Mouse (Mus musculus): ENCODE data around the gene Tfrc.

The Tfrc gene

GRCm38 (mm10) chr16:32650461-32650860 is 41.7 kb downstream of the Tfrc start:
- DNase-seq (ENCODE audit: low spot score in 2 of 2), result no peak

GRCm38 (mm10) chr16:32650974-32651618 is 42.4 kb downstream of the Tfrc start:
- peak in 1 of 2 experiments; percentile 69 for DNase-seq (ENCODE audit: low spot score in 2 of 2)

- DNase-seq (ENCODE audit: low spot score in 2 of 2), result no peak
Measured at GRCm38 (mm10) chr16:32654071-32654733, 45.5 kb downstream of the Tfrc start.

DNA sequence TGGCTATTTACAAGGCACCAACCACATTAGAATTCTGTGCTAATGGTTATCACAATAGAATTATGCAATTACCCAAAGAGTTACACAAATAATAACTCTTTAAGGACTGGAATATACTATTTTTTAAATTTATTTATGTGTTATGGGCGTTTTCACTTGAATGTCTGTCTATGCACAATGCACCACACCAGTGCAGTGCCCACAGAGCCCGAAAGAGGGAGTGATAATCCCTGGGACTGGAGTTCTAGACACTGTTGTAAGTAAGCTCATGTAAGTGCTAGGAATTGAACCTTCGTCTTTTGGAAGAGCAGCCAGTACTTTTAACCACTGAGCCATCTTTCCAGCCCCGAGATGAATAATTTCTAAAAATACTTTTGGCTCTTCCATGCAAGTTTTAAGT is 46.8 kb downstream of the Tfrc start:
- no peak for DNase-seq (ENCODE audit: low spot score in 2 of 2)

GRCm38 (mm10) chr16:32656321-32656720 is 47.6 kb downstream of the Tfrc start:
- DNase-seq (ENCODE audit: low spot score in 2 of 2), result no peak

- no peak for DNase-seq (ENCODE audit: low spot score in 2 of 2)
Measured at GRCm38 (mm10) chr16:32656794-32657193, 48.1 kb downstream of the Tfrc start.

GRCm38 (mm10) chr16:32657498-32658250 is 49.0 kb downstream of the Tfrc start:
- no peak for DNase-seq (ENCODE audit: low spot score in 2 of 2)

DNA sequence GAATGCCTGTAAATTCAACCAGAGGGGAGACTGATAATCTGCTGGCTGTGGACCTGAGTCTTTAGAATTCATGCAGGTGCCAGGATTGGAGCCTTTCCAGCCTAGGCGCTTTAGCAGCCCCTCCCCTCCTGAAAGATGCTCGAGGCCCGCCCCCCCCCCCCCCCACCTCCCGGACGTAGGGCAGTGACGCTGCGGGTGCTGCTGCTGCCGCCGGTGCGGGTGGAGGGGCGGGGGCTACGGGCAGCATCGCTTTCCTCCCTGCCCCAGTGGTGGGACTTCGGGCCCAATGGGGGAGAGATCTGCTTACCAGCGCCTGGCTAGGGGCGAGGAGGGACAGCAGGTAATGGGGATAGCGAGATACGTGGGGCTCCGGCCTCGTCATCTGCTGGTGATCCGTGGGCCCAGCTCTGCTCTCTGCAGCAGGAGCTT is 50.0 kb downstream of the Tfrc start:
- no peak for DNase-seq (ENCODE audit: low spot score in 2 of 2)

DNA sequence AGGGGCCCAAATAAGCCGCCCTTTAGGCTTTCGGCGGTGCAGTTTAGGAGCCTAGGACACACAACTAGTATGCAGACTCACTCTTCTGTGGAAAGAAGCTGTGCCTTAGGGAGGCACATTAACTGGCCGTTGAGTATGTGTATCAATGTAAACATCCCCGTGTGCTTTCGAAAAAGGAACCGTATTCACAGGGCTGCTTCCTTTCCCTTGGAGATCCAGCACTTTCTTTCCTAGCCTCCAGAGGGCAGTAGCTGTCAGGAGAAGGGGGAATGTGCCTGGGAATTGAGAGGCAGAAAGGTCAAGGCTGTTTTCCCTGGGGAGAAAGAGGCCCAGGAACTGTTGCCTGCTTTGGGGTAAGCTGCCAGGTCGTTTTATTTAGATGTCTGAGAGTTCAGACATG is 50.7 kb downstream of the Tfrc start:
- DNase-seq (ENCODE audit: low spot score in 2 of 2), result peak; percentile 63 to 71

DNA sequence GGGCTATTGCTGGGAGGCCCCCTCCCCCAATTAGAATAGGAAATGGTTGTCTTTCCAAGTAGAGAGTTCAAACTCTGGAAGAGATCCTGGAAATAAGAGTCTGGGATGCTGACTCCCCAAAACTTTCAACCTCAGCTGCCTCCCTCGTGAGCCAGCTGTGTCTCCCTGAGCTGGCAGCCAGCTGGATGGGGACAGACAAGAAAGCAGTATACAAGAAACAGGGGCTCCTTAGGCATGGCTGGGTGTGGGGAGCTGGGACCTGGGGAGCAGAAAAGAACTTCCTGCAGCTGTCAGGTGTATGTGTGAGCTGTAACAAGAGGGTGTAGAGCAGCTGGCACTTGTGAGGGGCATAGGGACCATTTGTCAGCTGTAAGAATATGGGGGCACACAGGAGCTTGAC is 51.4 kb downstream of the Tfrc start:
- no peak for DNase-seq (ENCODE audit: low spot score in 2 of 2)

DNA sequence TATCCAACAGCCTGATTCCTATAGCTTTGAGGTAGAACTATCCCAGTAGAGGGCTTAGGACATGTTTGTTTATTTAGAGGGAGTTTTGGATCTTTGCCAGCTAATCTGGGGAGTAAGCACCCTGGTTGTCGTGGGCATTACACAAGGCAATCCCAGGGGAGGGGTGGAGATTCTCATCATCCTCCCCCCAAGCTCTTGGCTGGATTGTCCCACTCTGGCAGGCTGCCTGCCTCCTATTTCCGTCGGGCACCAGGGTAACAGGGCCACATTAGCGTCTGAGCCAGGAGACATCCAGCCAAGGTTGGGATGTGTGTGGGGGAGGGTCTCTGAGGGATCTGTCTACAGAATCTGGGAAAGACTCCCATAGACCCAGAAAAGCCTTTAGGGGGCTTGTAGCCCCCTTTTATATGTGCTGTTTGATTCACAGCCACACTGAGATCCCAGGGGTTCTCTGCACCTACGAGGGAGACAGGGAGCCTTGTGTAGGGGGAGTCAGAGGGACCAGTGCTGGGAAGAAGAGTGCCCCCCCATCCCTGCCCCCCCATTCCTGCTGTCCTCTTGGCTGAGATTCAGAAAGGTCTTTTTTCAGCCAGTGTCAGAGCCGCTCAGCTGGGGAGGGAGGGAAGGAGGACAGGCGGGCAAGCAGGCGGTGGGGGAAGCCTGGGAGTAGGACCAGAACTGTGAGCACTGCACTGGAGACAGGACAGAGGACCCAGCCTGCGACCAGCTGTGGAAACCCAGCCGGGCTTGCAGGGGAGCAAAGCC is 52.0 kb downstream of the Tfrc start:
- peak; percentile 62 to 75 for DNase-seq (ENCODE audit: low spot score in 2 of 2)

- DNase-seq (ENCODE audit: low spot score in 2 of 2), result no peak
Measured at GRCm38 (mm10) chr16:32661493-32661921, 52.8 kb downstream of the Tfrc start.

DNA sequence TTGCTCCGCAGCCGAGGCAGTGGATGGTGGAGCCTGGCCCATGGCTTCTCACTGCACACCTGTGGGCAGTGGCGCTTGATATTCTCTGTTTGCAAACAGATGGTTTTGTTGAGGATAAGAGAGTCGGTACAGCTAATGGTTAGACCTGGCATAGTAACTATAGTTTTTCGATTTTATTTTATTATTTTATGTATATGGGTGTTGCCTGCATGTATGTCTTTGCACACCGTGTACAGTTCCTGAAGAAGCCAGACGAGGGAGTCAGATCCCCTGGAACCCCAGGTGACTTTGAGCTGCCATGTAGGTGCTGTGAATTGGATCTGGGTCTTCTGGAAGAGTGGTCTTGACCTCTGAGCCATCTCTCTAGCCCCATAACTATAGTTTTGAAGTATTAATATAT is 53.7 kb downstream of the Tfrc start:
- no peak for DNase-seq (ENCODE audit: low spot score in 2 of 2)

DNA sequence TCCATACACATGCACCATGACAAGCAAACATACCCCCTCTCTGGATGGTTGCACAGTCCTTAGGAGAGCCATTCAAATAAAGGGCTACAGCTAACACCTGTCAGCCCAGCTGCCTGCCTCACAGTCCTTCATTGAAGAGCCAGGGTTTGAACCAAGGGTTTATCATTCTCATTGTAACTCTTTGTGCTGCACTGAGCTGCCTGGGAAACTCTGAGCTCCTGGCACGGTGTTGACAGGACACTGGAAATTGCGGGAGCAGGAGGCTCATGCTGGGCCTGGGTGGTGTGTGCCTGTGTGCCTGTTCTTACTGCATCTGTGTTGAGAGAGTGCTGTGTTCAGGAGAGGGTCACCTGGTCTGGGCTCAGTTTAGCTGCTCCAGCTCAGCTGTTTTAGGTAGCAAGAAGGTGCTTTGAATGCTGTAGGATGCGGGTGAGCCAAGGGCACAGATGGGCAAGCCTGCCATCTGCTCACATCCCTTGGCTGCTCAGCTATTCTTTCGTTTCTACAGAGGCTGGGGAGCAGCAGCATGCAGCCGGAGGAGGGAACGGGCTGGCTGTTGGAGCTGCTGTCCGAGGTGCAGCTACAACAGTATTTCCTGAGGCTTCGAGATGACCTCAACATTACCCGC is 54.6 kb downstream of the Tfrc start:
- no peak for DNase-seq (ENCODE audit: low spot score in 2 of 2)

GRCm38 (mm10) chr16:32664211-32664610 is 55.5 kb downstream of the Tfrc start:
- DNase-seq (ENCODE audit: low spot score in 2 of 2), result no peak

- peak; percentile 49 to 67 for DNase-seq (ENCODE audit: low spot score in 2 of 2)
Measured at GRCm38 (mm10) chr16:32665851-32666665, 57.3 kb downstream of the Tfrc start.

DNA sequence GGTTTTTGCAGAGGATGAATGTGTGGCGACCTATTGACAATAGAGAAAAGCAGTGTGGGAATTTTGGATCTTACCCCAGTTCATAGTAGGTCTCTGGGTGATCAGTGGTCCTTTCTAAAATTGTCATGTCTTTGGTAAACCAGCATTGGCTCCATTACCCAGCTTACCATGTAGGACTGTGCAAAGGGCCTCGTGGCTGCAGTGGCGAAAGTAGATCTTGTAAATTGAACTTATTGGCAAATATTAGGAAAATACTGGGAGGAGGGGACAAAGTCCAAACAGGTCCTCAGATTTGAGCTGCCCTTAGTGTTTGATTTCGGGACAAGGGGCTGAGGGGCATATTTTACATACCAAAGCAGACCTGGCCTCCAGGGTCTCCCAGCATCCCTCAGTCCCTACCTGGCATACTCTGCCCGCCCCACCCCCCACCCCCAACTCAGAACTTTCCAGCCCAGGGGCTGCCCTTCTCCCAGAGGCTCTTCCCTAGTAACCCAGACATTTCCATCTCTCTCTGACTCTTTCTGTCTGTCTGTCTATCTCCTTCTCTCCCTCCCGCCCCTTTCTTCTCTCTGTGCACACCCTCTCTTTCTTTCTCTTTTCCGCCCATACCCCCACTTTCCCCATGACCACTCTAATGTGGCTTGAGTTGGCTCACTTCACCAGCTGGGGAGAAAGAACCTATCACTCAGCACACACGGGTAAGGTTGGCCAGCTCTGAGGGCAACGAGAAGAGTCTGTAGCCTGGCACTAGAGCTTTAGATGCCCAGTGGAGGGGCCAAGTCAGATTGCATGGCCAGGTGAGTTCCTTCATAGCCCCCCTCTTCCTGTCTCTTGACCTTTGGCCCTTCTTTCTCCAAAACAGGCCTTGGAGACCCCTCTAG is 58.2 kb downstream of the Tfrc start:
- no peak for DNase-seq (ENCODE audit: low spot score in 2 of 2)

DNA sequence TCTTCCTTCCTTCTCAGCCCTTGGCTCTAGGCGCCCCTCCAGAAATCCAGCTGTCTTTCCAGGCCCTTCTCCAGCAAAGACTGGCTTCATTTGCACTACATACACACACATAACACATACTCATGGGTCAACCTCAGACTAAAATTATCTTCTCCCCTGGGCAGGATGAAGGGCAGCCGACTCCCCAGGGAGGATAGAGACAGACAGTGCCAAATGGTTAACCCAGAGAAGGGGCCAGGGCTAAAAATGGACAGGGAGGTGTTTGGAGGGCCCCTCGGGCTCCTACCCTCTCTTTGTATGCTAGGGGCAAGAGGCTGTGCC is 58.8 kb downstream of the Tfrc start:
- no peak for DNase-seq (ENCODE audit: low spot score in 2 of 2)

DNA sequence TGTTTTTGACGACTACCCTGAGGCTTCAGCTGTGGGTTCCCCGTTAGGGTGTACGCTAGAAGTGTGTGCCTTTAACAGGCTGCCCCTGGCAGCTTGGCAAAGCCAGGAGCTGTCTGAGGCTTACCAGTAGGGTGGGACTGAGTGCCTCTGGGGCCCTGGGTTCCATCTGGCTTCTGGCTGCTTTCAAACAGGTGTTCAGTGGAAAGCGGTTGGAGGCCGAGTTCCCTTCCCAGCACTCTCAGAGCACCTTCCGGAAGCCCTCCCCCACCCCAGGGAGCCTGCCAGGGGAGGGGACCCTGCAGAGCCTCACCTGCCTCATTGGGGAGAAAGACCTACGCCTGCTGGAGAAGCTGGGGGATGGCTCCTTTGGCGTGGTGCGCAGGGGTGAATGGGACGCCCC is 59.3 kb downstream of the Tfrc start:
- DNase-seq (ENCODE audit: low spot score in 2 of 2), result no peak

GRCm38 (mm10) chr16:32668472-32668871 is 59.8 kb downstream of the Tfrc start:
- DNase-seq (ENCODE audit: low spot score in 2 of 2), result no peak

Measured in heart, adult 9 months (tissue).